Mouse (Mus musculus): ENCODE data around the gene Exoc6b. TPM values are rescaled to one million over a fixed set of nuclear protein-coding genes. Genes with fewer than 3 reads are reported as not detected.

Exoc6b gene
- total and polyA plus RNA-seq, 2 experiments from 2014 or later, result 36.2 to 38.1 TPM

- DNase-seq (ENCODE audit: low spot score) (no peak), ATAC-seq (no peak)
- Histone ChIP-seq H3K4me3 (ENCODE audit: low read length) (no peak overlapping the region), H3K9ac (replicated peaks; ENCODE audit: low read length) (no peak overlapping the region), H3K27me3 (ENCODE audit: insufficient read depth, low read length) (no peaks in the 10 kb centered on the region), H3K27ac (no peak overlapping the region), H3K9me3 (ENCODE audit: low read length) (no peaks in the 10 kb centered on the region), H3K4me2 (ENCODE audit: low read depth, low read length) (no peak overlapping the region), H3K4me1 (ENCODE audit: insufficient read depth, low read length) (no peaks in the 10 kb centered on the region), H3K36me3 (ENCODE audit: insufficient read depth, low read length) (no peaks in the 10 kb centered on the region)
- TF ChIP-seq CTCF (IDR thresholded peaks at IDR 0.05; ENCODE audit: low read depth), result no peak
- 93% methylated on average over 3 of the region's 3 CpGs for WGBS
Measured at GRCm38 (mm10) chr6:84674936-84675335, 394.4 kb downstream of the Exoc6b start.

DNA sequence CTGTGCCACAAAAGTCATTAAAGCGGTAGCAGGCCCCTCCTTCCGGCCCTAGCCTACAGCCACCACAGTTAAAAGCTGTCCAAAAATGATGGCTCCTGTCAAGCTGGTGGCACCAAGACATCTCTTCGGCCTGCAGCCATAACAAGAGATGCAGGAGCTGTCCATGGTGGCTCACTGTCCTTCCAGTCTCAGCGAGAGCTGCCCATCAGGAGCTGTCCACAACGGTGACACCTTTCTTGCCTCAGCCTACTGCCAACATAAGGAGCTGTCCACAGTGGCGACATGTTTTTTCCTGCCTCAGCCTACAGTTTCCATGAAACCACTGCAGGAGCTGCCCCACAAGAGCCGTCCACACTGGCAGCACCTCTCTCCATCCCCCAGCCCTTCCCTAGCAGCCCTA, 395.2 kb downstream of the Exoc6b start:
- ATAC-seq (no peak), DNase-seq (ENCODE audit: low spot score) (no peak)
- TF ChIP-seq CTCF (IDR thresholded peaks at IDR 0.05; ENCODE audit: low read depth), result no peak
- Histone ChIP-seq H3K4me1 (ENCODE audit: insufficient read depth, low read length) (no peaks in the 10 kb centered on the region), H3K27ac (no peak overlapping the region), H3K9ac (replicated peaks; ENCODE audit: low read length) (no peak overlapping the region), H3K36me3 (ENCODE audit: insufficient read depth, low read length) (no peaks in the 10 kb centered on the region), H3K27me3 (ENCODE audit: insufficient read depth, low read length) (no peaks in the 10 kb centered on the region), H3K4me2 (ENCODE audit: low read depth, low read length) (no peak overlapping the region), H3K4me3 (ENCODE audit: low read length) (no peak overlapping the region), H3K9me3 (ENCODE audit: low read length) (no peaks in the 10 kb centered on the region)
- WGBS, result 87% methylated on average over 7 of the region's 7 CpGs

DNA sequence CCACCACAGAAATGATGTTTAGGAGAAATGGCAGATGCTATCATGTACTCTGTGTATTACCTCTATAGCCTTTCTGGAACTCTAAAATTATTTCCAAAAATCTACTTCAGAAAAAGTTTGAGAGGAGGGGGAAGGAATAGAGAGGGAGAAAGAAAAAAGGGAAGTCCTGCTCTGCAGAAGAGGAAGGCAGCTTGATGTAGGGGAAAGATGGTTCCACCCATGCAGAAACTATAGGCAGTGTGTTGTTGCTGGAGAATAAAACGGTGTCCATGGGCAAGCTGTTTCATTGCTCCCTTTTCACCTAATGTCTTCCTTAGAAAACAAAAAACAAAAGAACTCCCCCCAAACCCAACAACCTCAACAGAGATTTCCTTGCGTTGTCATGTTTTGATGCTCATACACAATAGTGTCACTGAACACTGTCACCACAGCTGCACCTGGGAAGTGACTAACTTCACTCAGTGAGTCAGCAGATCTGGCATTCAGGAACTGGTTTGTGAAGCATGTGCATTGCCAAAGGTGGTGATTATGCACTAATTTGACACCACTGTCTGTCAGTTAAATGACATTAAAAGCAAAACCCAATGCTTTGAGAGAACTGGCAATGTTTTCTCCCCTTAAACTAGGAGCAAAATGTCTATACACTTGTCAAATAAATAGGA, 407.7 kb downstream of the Exoc6b start:
- Histone ChIP-seq H3K4me3 (ENCODE audit: low read length) (no peak overlapping the region), H3K4me1 (ENCODE audit: insufficient read depth, low read length) (no peaks in the 10 kb centered on the region), H3K27ac (no peak overlapping the region), H3K36me3 (ENCODE audit: insufficient read depth, low read length) (no peaks in the 10 kb centered on the region), H3K9me3 (ENCODE audit: low read length) (no peaks in the 10 kb centered on the region), H3K4me2 (ENCODE audit: low read depth, low read length) (no peak overlapping the region), H3K9ac (replicated peaks; ENCODE audit: low read length) (no peak overlapping the region), H3K27me3 (ENCODE audit: insufficient read depth, low read length) (no peaks in the 10 kb centered on the region)
- TF ChIP-seq CTCF (IDR thresholded peaks at IDR 0.05; ENCODE audit: low read depth), result no peak
- DNase-seq (ENCODE audit: low spot score) (no peak), ATAC-seq (no peak)
- 66% methylated on average over 2 of the region's 2 CpGs for WGBS

DNA sequence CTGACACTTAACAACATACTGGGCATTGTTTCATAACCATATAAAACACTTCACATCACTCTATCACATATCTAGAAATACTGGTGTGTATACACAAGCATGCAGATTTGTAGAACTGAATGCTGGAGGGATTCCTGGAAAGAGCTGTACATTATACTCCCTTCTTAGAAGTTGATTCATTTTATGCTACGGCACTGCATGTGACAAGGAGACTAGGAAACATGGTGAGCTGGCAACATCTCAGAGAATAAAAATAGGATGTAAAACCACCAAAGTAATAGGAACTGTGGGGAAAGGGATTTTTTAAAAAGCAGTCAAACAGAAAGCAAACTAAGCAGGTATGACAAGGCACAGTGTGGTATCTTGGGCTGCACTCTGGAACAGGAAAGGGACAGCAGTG, 408.3 kb downstream of the Exoc6b start:
- DNase-seq (ENCODE audit: low spot score) (no peak), ATAC-seq (no peak)
- Histone ChIP-seq H3K27me3 (ENCODE audit: insufficient read depth, low read length) (no peaks in the 10 kb centered on the region), H3K9me3 (ENCODE audit: low read length) (no peaks in the 10 kb centered on the region), H3K27ac (no peak overlapping the region), H3K4me2 (ENCODE audit: low read depth, low read length) (no peak overlapping the region), H3K4me3 (ENCODE audit: low read length) (no peak overlapping the region), H3K9ac (replicated peaks; ENCODE audit: low read length) (no peak overlapping the region), H3K36me3 (ENCODE audit: insufficient read depth, low read length) (no peaks in the 10 kb centered on the region), H3K4me1 (ENCODE audit: insufficient read depth, low read length) (no peaks in the 10 kb centered on the region)
- 66% methylated on average over 1 of the region's 1 CpGs for WGBS
- TF ChIP-seq CTCF (IDR thresholded peaks at IDR 0.05; ENCODE audit: low read depth), result no peak

- 66% methylated on average over 1 of the region's 1 CpGs for WGBS
- H3K27me3 ChIP-seq (ENCODE audit: insufficient read depth, low read length), result no peaks in the 10 kb centered on the region
- H3K27ac ChIP-seq, result no peak overlapping the region
- H3K9ac ChIP-seq (replicated peaks; ENCODE audit: low read length), result no peak overlapping the region
- DNase-seq (ENCODE audit: low spot score), result no peak
- H3K4me2 ChIP-seq (ENCODE audit: low read depth, low read length), result no peak overlapping the region
- no peak for TF ChIP-seq CTCF (IDR thresholded peaks at IDR 0.05; ENCODE audit: low read depth)
- no peaks in the 10 kb centered on the region for H3K4me1 ChIP-seq (ENCODE audit: insufficient read depth, low read length)
- no peaks in the 10 kb centered on the region for H3K36me3 ChIP-seq (ENCODE audit: insufficient read depth, low read length)
- H3K9me3 ChIP-seq (ENCODE audit: low read length), result no peaks in the 10 kb centered on the region
- H3K4me3 ChIP-seq (ENCODE audit: low read length), result no peak overlapping the region
- no peak for ATAC-seq
Measured at GRCm38 (mm10) chr6:84657091-84657490, 412.2 kb downstream of the Exoc6b start.

DNA sequence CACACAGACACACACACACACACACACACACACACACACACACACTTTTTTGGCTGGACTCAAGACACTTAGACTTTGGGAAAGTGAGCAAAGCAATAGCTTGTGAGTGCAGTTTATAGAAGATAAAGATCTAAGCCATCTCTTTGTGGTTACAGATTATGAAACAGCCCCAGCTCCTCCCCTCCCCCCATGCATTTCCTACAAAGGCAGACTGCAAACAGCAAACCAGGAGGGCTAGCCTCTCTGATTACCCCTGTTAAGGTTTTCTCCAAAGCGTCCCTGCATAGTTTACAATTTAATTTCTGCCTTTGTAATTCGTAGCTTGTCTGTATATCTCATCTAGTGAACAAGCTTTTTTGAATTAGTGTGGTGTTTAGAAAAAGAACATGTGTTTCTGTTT, 412.6 kb downstream of the Exoc6b start:
- H3K27ac ChIP-seq, result no peak overlapping the region
- H3K9ac ChIP-seq (replicated peaks; ENCODE audit: low read length), result no peak overlapping the region
- H3K4me3 ChIP-seq (ENCODE audit: low read length), result no peak overlapping the region
- 65% methylated on average over 2 of the region's 2 CpGs for WGBS
- no peak for ATAC-seq
- TF ChIP-seq CTCF (IDR thresholded peaks at IDR 0.05; ENCODE audit: low read depth), result no peak
- no peaks in the 10 kb centered on the region for H3K27me3 ChIP-seq (ENCODE audit: insufficient read depth, low read length)
- H3K36me3 ChIP-seq (ENCODE audit: insufficient read depth, low read length), result no peaks in the 10 kb centered on the region
- no peak overlapping the region for H3K4me2 ChIP-seq (ENCODE audit: low read depth, low read length)
- H3K4me1 ChIP-seq (ENCODE audit: insufficient read depth, low read length), result no peaks in the 10 kb centered on the region
- H3K9me3 ChIP-seq (ENCODE audit: low read length), result no peaks in the 10 kb centered on the region
- DNase-seq (ENCODE audit: low spot score), result no peak

GRCm38 (mm10) chr6:84651902-84652301, 417.4 kb downstream of the Exoc6b start:
- no peak for ATAC-seq
- Histone ChIP-seq H3K9me3 (ENCODE audit: low read length) (no peaks in the 10 kb centered on the region), H3K27me3 (ENCODE audit: insufficient read depth, low read length) (no peaks in the 10 kb centered on the region), H3K4me3 (ENCODE audit: low read length) (no peak overlapping the region), H3K4me1 (ENCODE audit: insufficient read depth, low read length) (0 out of 2 replicates have a peak, but pooled peaks cover 6% of the 10 kb centered on the region), H3K36me3 (ENCODE audit: insufficient read depth, low read length) (no peaks in the 10 kb centered on the region), H3K4me2 (ENCODE audit: low read depth, low read length) (no peak overlapping the region), H3K9ac (replicated peaks; ENCODE audit: low read length) (no peak overlapping the region), H3K27ac (no peak overlapping the region)
- no peak for TF ChIP-seq CTCF (IDR thresholded peaks at IDR 0.05; ENCODE audit: low read depth)
- no peak for DNase-seq (ENCODE audit: low spot score)
- 68% methylated on average over 3 of the region's 3 CpGs for WGBS

All from hindbrain, postnatal 0 days (tissue).